Mouse (Mus musculus) embryonic facial prominence, embryonic 14.5 days (tissue): ENCODE measurements around the gene Pde4b. TPM values are rescaled to one million over a fixed set of nuclear protein-coding genes. Genes with fewer than 3 reads are reported as not detected.

Source experiments
- ATAC-seq: fragments of 200-750 bp; cut with Nextera tagmentation; 2 replicates; pipeline ENCODE4 v1.8.0; 2017; ENCODE audit warnings: low read depth, moderate number of reproducible peaks, moderate TSS enrichment
- DNase-seq: peaks from one replicate; pipeline ENCODE4 v3.0.0-alpha.2; 2015; ENCODE audit warnings: low spot score
- H3K27ac ChIP-seq: fragments of 300-500 bp; sonication (generic); replicated peaks from 2 replicates; pipeline ENCODE4 v1.5.1; 2014; ENCODE audit warnings: low read depth, mild to moderate bottlenecking, low read length, moderate library complexity
- H3K27me3 ChIP-seq: fragments of 300-500 bp; sonication (generic); replicated peaks from 2 replicates; pipeline ENCODE4 v1.6.1; 2014; ENCODE audit warnings: low read length; ENCODE audit not compliant: control insufficient read depth, insufficient read depth
- H3K36me3 ChIP-seq: fragments of 300-500 bp; sonication (generic); 2 replicates; pipeline ENCODE4 v1.6.1; 2014; ENCODE audit warnings: low read length, mixed read lengths; ENCODE audit not compliant: control insufficient read depth, insufficient read depth
- H3K4me1 ChIP-seq: fragments of 300-500 bp; sonication (generic); 2 replicates; pipeline ENCODE4 v1.6.1; 2014; ENCODE audit warnings: antibody characterized with exemption, low read length; ENCODE audit not compliant: control insufficient read depth, insufficient read depth
- H3K4me2 ChIP-seq: fragments of 300-500 bp; sonication (generic); 2 replicates; pipeline ENCODE4 v1.6.1; 2014; ENCODE audit warnings: low read depth, mild to moderate bottlenecking, low read length, moderate library complexity, mixed read lengths
- H3K4me3 ChIP-seq: fragments of 300-500 bp; sonication (generic); 2 replicates; pipeline ENCODE4 v1.5.1; 2014; ENCODE audit warnings: low read depth, mild to moderate bottlenecking, low read length
- H3K9ac ChIP-seq: fragments of 300-500 bp; sonication (generic); 2 replicates; pipeline ENCODE4 v1.6.1; 2014; ENCODE audit warnings: low read depth, mild to moderate bottlenecking, low read length, moderate library complexity, mixed read lengths
- H3K9me3 ChIP-seq: fragments of 300-500 bp; sonication (generic); 2 replicates; pipeline ENCODE4 v1.6.1; 2016; ENCODE audit warnings: low read length; ENCODE audit not compliant: control insufficient read depth
- WGBS: fragments of 180-500 bp; shearing (Covaris S2); extraction: QIAGEN DNeasy Blood & Tissue Kit; methylation state at CpG from one replicate; pipeline ENCODE4 v1.1.7; 2014; 5-methylcytosine and 5-hydroxymethylcytosine counted together
- polyA plus RNA-seq: library from polyadenylated mRNA; unstranded; fragments of >200 nt; fragmentation: Nextera tagmentation; extraction: Ambion mirVana; gene quantifications from 2 replicates; pipeline ENCODE4 v1.2.1, GENCODE M21; 2014

Gene Pde4b
- polyA plus RNA-seq, 1 experiment from 2014 or later, result 19.4 TPM

- peaks cover 7% of the 10 kb centered on the region; the same call in 1 of the 2 replicates for H3K4me1 ChIP-seq
- no peaks in the 10 kb centered on the region for H3K36me3 ChIP-seq
- no peak overlapping the region for H3K9ac ChIP-seq
- no peaks in the 10 kb centered on the region for H3K9me3 ChIP-seq
- no peak overlapping the region for H3K27ac ChIP-seq
- WGBS, result 70% methylated on average over 8 of the region's 8 CpGs
- no peak overlapping the region for H3K4me2 ChIP-seq
- H3K27me3 ChIP-seq, result no peaks in the 10 kb centered on the region
- no peak for ATAC-seq
- no peak overlapping the region for H3K4me3 ChIP-seq
- no peak for DNase-seq
Measured at GRCm38 (mm10) chr4:102635944-102636343, 548.6 kb downstream of the Pde4b start.

GRCm38 (mm10) chr4:102637348-102637910 lies 550.1 kb downstream of the Pde4b start:
- no peak overlapping the region for H3K9ac ChIP-seq
- no peak overlapping the region for H3K4me2 ChIP-seq
- ATAC-seq (no peak; the same call in 1 of the 2 replicates), DNase-seq (peak; percentile 61)
- WGBS, result 63% methylated on average over 4 of the region's 4 CpGs
- peaks cover 7% of the 10 kb centered on the region; the same call in 1 of the 2 replicates for H3K4me1 ChIP-seq
- H3K9me3 ChIP-seq, result no peaks in the 10 kb centered on the region
- H3K36me3 ChIP-seq, result no peaks in the 10 kb centered on the region
- H3K27me3 ChIP-seq, result no peaks in the 10 kb centered on the region
- no peak overlapping the region for H3K4me3 ChIP-seq
- H3K27ac ChIP-seq, result no peak overlapping the region

- DNase-seq (no peak), ATAC-seq (no peak)
- H3K4me3 ChIP-seq, result no peak overlapping the region
- no peaks in the 10 kb centered on the region for H3K4me1 ChIP-seq
- 86% methylated on average over 4 of the region's 4 CpGs for WGBS
- H3K4me2 ChIP-seq, result no peak overlapping the region
- H3K27me3 ChIP-seq, result no peaks in the 10 kb centered on the region
- no peaks in the 10 kb centered on the region for H3K9me3 ChIP-seq
- H3K27ac ChIP-seq, result no peak overlapping the region
- H3K9ac ChIP-seq, result no peak overlapping the region
- no peaks in the 10 kb centered on the region for H3K36me3 ChIP-seq
Measured at GRCm38 (mm10) chr4:102640942-102641341, 553.6 kb downstream of the Pde4b start.

GRCm38 (mm10) chr4:102644062-102644461 lies 556.7 kb downstream of the Pde4b start:
- no peak overlapping the region for H3K4me2 ChIP-seq
- H3K9ac ChIP-seq, result no peak overlapping the region
- no peak overlapping the region for H3K4me3 ChIP-seq
- H3K4me1 ChIP-seq, result no peaks in the 10 kb centered on the region
- H3K27me3 ChIP-seq, result no peaks in the 10 kb centered on the region
- no peaks in the 10 kb centered on the region for H3K9me3 ChIP-seq
- H3K36me3 ChIP-seq, result no peaks in the 10 kb centered on the region
- WGBS, result 79% methylated on average over 6 of the region's 6 CpGs
- DNase-seq (no peak), ATAC-seq (no peak)
- H3K27ac ChIP-seq, result no peak overlapping the region

- no peak overlapping the region for H3K9ac ChIP-seq
- no peaks in the 10 kb centered on the region for H3K27me3 ChIP-seq
- no peak overlapping the region for H3K4me2 ChIP-seq
- no peaks in the 10 kb centered on the region for H3K36me3 ChIP-seq
- ATAC-seq (no peak), DNase-seq (no peak)
- H3K27ac ChIP-seq, result no peak overlapping the region
- WGBS, result 45% methylated on average over 2 of the region's 2 CpGs
- H3K9me3 ChIP-seq, result no peaks in the 10 kb centered on the region
- no peaks in the 10 kb centered on the region for H3K4me1 ChIP-seq
- H3K4me3 ChIP-seq, result no peak overlapping the region
Measured at GRCm38 (mm10) chr4:102647056-102647455, 559.7 kb downstream of the Pde4b start.

- WGBS, result 81% methylated on average over 7 of the region's 7 CpGs
- no peak overlapping the region for H3K4me3 ChIP-seq
Measured at GRCm38 (mm10) chr4:102655331-102655730, 568.0 kb downstream of the Pde4b start.

GRCm38 (mm10) chr4:102656494-102657036 lies 569.2 kb downstream of the Pde4b start:
- peak; percentile 79 for DNase-seq
- no peak overlapping the region for H3K4me2 ChIP-seq
- H3K27me3 ChIP-seq, result no peaks in the 10 kb centered on the region
- H3K4me1 ChIP-seq, result no peaks in the 10 kb centered on the region
- WGBS, result 6% methylated on average over 3 of the region's 3 CpGs
- H3K4me3 ChIP-seq, result no peak overlapping the region
- H3K9me3 ChIP-seq, result no peaks in the 10 kb centered on the region
- no peak overlapping the region for H3K27ac ChIP-seq
- no peak overlapping the region for H3K9ac ChIP-seq
- no peaks in the 10 kb centered on the region for H3K36me3 ChIP-seq
- peak; percentile 55; the same call in 1 of the 2 replicates for ATAC-seq

More at GRCm38 (mm10) chr4:102655331-102655730, 568.0 kb downstream of the Pde4b start:
- H3K9me3 ChIP-seq, result no peaks in the 10 kb centered on the region
- no peak overlapping the region for H3K27ac ChIP-seq
- ATAC-seq (no peak), DNase-seq (no peak)
- no peaks in the 10 kb centered on the region for H3K4me1 ChIP-seq
- H3K9ac ChIP-seq, result no peak overlapping the region
- no peaks in the 10 kb centered on the region for H3K27me3 ChIP-seq
- no peaks in the 10 kb centered on the region for H3K36me3 ChIP-seq
- H3K4me2 ChIP-seq, result no peak overlapping the region
